Mouse (Mus musculus): ENCODE results near the gene Tmco5.

DNA sequence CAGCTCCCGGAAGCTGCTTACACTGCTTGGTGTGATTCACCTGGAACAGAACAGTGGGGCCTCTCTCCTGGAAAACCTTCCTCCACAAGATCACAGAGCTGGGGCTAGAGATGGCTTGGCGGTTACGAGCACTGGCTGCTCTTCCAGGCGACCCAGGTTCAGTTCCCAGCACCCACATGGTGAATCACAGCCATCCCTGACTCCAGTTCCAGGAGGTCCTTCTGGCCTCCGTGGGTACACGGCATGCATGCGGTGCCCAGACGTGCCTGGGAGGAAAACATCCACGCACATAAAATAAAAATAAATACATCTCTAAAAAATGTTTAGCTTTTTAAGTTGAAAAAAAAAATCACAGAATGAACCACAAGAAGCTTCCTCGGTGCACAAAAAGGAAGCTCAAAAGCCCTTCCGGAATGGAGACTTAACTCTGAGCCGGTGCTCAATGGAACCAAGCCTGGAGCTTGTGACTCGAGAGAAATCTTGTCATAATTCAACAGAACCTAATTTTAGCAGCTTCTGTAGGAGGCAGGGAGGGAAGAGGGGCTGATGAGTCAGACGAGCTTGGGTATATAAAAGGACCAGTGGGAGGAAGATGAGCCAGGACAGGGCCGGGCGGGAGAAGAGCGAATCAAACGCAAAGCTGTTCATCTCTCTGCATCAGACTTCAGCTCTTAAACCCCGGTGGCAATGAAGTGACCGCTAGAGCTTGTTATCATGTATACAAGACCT lies 35.4 kb downstream of the Tmco5 start:
- no peak for TF ChIP-seq CTCF (IDR thresholded peaks at IDR 0.05; ENCODE audit: extremely low read depth, insufficient read length, insufficient replicate concordance, low read depth, low read length)
- TF ChIP-seq POLR2A (IDR thresholded peaks at IDR 0.05; ENCODE audit: low read depth, low read length), result no peak

All from small intestine, adult 2 months (tissue).